Mouse (Mus musculus) frontal cortex, postnatal 14 days (tissue): ENCODE data around the gene Ubiad1.

Experiments
- DNase-seq, 2 experiments: peaks; one replicate each; pipeline ENCODE4 v3.0.0; 2022; ENCODE audit warnings: low spot score in 2 of 2

The Ubiad1 gene

DNA sequence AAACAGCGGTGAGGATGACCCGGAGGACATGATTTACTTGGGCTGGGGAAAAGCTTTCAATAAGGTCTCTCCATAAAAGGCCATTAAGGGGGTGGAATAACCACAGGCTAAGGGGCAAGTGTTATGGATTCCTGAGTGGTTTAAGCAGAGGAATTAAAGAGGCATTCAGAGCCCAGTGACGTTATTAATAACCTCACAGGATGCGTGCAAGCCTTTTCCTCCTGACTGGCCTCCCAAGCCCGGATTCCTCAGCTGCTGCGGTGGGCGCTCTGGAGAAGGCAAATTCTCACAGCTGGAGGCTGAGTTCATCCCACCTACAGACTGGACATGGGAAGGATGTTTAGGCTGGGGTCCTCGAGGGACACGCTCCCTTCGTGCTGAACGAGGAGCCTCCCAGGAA, 39.8 kb downstream of the Ubiad1 start:
- DNase-seq, result no peak

DNA sequence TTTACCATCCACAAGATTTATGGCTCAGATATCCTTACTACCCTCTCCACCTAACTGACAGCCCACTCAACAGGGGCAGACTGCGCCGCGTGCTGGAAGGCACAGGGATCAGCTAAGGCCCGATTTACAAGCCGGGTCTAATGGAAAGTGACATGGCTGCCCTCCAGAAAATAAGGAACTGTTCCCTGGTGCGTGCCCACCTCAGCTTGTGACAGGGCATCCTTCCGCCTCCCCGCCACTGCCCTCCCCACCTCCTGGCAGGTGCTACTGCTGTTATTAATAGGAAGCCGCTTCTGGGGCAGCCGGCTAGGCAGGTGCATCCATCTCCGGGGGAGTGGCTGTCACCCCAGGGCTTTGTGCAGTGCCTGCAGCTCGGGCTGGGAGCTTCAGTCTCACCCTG, 41.2 kb downstream of the Ubiad1 start:
- no peak for DNase-seq

DNA sequence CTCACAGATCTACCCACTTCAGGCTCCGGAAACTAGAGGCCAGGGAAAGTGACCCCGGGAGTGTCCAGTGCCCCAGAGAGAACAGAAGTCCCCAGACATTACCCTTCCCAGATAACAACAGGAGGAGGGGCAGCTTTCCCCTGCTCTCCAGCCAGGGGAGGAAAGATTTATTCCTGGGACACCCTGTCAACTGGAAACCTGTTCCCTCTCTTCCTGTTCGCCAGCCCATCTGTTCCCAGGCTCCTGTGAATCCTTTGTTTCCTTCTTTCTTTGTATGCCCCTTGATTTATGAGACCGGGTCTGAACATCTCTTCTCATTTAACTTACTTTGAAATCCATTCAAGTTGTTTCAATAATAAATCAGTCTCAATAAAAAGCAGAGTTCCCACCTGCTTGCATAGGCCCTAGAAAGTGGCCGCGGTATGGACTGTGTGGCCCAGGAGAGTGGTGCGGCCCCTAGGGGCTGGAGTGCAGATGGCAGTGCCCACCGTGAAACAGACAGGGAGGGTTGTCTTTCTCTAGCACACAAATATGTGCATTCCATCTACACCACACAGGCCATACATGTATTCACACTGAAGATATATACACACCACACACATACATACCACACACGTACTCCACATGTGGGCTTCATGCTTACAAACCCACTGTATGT, 45.0 kb downstream of the Ubiad1 start:
- no peak for DNase-seq

DNA sequence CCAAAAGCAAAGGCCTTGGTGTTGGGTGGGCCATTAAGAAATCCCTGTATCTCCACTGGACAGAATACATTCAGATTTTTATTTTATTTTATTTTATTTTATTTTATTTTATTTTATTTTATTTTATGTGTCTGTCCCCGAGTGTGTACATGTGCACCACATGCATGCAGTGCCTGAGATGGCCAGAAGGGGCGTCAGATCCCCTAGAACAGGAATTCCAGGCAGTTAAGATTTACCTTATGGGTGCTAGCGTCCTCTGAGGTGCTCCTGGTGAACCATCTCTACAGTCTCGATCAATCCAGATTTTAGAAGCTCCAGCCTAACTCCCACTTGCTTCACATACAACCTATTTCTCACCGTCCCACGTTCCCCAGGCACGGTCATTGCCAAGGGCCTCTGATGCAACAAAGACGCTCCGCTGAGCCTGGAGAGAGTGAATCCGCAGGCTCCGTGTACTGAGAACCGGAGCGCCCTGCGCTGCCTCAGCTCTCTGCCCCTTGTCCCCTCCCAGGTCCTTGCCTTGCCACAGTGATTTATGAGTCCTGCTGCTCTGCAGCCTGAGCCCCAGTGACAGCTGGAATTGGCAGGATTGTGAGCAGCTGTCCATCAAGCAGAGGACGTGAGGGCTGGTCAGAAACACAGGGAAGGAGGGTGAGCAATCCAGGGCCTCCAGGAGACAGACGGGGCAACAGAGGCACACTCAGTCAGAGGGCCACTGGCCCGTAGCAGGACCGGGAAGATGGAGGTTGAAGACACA, 46.9 kb downstream of the Ubiad1 start:
- no peak for DNase-seq

DNA sequence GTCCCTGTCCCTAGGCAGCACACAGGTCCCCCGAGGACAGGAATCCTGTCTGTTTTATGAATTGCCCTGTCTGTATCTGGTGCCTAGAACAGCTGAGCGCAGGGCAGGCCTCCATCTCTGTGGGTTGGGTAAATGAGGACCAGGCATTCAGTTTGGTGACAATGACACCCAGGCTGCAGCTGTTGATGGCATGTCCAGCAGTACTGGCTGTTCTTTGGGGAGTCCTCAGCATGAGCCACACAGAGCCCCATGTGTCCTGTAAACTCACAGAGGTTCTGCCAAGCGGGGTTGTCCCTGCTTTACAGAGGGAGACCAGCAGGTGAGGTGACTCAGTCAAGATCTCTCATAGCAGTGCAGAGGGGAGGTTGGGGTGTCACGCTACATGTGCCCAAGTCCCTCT, 47.5 kb downstream of the Ubiad1 start:
- no peak for DNase-seq

DNA sequence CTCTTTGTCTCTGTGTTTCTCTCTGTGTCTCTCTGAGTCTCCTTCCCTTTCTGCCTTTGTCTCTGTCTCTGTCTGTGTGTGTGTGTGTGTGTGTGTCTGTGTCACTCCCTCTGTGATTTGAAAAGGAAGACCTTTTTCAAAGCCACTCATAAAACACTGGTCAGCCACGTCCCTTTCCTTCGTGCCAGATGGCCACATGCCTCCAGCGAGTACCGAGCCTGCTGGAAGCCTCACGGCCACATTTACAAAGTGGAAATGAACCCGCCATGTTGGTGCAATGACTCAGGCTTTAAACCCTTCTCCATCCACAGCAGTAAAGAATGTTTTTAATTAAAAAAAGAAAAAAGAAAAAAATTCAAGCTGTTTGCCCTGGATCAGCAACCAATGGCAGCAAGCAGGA, 48.7 kb downstream of the Ubiad1 start:
- DNase-seq, result no peak

DNA sequence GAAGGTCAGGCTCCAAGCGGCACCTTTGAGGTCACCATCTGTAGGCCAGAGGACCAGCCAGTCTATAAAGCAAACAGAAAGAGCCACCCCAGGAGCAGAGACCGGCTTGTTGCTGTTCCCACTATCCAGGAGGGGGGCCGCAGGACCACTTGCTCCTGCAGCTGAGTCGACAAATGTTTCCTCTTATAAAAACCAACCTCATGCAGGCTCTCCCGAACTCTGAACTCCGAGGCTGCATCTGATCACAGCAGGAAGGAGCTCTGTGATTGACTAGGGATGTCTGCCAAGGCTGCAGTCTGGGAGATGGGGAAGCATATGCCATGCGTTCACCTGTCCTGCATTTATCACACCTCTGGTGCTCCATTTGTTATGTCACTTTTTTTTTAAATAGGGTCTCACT, 49.4 kb downstream of the Ubiad1 start:
- DNase-seq, result no peak

DNA sequence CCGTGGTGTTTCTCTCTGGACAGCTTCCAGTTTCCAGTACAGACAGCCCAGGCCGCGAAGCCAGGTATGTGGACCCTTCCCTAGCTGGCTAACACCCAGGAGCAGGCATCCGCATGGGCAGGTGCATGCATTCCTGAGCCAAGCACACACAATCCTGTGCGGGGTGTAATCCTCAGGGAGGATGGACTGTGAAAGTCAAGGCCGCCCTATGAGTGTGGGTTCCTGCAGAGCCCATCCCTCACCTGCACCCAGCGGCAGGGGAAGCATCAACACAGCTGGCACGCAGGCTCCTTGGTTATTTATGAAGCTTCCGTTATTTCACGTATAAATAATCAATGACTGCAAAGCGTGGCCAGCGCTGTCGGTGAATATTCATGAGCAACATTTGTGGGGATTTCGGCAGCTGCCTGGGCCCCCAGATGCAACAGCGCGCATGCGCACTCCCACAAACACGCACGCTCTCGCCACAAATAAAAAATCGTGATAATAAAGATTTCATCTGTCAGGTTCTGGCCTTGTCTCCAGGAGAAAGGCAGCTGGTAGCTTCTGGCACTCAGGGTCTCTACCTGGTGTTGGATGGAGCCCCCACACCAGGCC, 52.8 kb downstream of the Ubiad1 start:
- DNase-seq, result no peak

DNA sequence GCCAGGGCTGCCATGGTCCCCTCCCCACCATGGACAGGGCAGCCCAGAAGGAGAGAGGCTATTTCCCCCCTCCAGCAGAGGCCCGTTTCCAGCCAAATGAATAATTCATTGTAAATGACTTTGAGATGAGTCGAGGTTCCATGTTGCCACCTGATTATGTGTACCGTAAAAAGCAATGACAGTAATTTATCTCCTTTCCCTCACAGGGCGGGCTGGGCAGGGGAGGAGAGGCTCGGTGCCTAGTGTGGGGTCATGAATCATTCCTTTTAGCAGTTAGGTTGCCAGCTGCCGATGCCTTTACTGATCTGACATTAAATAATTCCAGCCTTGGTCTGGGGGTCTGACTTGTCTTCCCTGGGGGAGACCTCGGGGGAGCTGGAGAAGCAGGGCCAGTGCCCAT, 54.9 kb downstream of the Ubiad1 start:
- no peak for DNase-seq

DNA sequence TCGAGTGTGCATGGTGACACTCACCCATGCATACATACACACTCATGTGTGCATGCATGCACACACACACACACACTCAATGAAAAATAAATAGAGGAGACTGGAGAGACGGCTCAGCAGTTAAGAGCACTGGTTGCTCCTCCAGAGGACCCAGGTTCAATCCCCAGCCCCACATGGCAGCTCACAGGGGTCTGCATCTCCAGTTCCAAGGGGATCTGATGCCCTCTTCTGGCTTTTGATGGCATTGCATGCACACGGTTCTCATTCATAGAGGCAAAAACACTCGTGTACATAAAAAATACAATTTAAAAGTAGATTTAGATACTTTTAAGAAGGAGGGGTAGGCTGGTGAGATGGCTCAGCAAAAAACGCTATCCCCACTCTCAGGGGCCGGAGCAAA, 55.5 kb downstream of the Ubiad1 start:
- no peak for DNase-seq

DNA sequence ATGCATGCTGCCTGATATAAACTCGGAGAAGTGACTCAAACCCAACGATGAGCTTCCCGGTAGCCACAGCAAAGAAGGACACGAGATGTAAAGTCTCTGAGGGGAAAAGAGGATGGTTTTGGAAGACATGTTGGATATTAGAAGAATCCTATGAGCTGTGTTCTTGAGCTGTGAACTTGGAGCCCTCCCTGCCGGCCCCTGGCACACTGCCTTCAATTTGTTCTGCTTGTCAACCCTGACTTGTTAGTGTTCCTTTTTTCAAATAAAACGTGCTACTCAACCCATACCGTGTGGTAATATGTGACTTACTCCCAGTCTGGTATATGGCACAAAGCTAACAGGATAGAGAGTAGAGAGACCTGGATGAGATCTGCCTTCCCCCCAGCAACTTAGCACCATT, 59.3 kb downstream of the Ubiad1 start:
- no peak for DNase-seq
